Mouse (Mus musculus) c-Kit-negative CD71-positive TER-119-positive erythroid progenitor cells, embryonic 14.5 days (primary cell): Measurements from ENCODE around the gene Asap2.
"Not testable (repeated sequence)": the region's sequence is repeated elsewhere in the genome, so short reads cannot be mapped to it uniquely, and the experiment has no call there.

ENCODE experiments used
- DNase-seq: peaks from one replicate; pipeline ENCODE4 v3.0.0-alpha.2; 2013; ENCODE audit warnings: low read depth, low spot score

Gene Asap2

GRCm38 (mm10) chr12:20990132-20990531 lies at the start of gene Asap2:
Gene Asap2 (plus strand): TSS chr12:20990459.
- DNase-seq, result not testable (repeated sequence)

- DNase-seq, result not testable (repeated sequence)
These were observed 42.9 kb upstream of the Asap2 start for GRCm38 (mm10) chr12:20947051-20947997.

- DNase-seq, result not testable (repeated sequence)
These were observed 320 bp downstream of the Asap2 start for GRCm38 (mm10) chr12:20990579-20990978.

- not testable (repeated sequence) for DNase-seq
These were observed 40.6 kb downstream of the Asap2 start for GRCm38 (mm10) chr12:21030875-21031274.

GRCm38 (mm10) chr12:21046716-21047115 lies 56.5 kb downstream of the Asap2 start:
- not testable (repeated sequence) for DNase-seq

GRCm38 (mm10) chr12:21075731-21076130 lies 85.5 kb downstream of the Asap2 start:
- DNase-seq, result not testable (repeated sequence)

GRCm38 (mm10) chr12:21090168-21090567 lies 99.9 kb downstream of the Asap2 start:
- not testable (repeated sequence) for DNase-seq

GRCm38 (mm10) chr12:21092446-21092845 lies 102.2 kb downstream of the Asap2 start:
- not testable (repeated sequence) for DNase-seq

- DNase-seq, result not testable (repeated sequence)
These were observed 107.6 kb downstream of the Asap2 start for GRCm38 (mm10) chr12:21097806-21098325.

GRCm38 (mm10) chr12:21111116-21111475 lies 120.8 kb downstream of the Asap2 start:
- DNase-seq, result not testable (repeated sequence)

- peak; percentile 34 for DNase-seq
These were observed 121.5 kb downstream of the Asap2 start for GRCm38 (mm10) chr12:21111476-21112452.

GRCm38 (mm10) chr12:21112453-21112857 lies 122.2 kb downstream of the Asap2 start:
- no peak for DNase-seq

- DNase-seq, result no peak
These were observed 129.2 kb downstream of the Asap2 start for GRCm38 (mm10) chr12:21119446-21119845.

GRCm38 (mm10) chr12:21122818-21123217 lies 132.6 kb downstream of the Asap2 start:
- no peak for DNase-seq

- no peak for DNase-seq
These were observed 133.4 kb downstream of the Asap2 start for GRCm38 (mm10) chr12:21123647-21124046.

- DNase-seq, result no peak
These were observed 135.6 kb downstream of the Asap2 start for GRCm38 (mm10) chr12:21125675-21126470.

GRCm38 (mm10) chr12:21126516-21126915 lies 136.3 kb downstream of the Asap2 start:
- DNase-seq, result no peak

GRCm38 (mm10) chr12:21128930-21129869 lies 138.9 kb downstream of the Asap2 start:
- DNase-seq, result no peak

- no peak for DNase-seq
These were observed 140.1 kb downstream of the Asap2 start for GRCm38 (mm10) chr12:21130274-21130823.
